Comparison of ENCODE assay signal across 8 mouse cellular contexts in the genomic region with DNA sequence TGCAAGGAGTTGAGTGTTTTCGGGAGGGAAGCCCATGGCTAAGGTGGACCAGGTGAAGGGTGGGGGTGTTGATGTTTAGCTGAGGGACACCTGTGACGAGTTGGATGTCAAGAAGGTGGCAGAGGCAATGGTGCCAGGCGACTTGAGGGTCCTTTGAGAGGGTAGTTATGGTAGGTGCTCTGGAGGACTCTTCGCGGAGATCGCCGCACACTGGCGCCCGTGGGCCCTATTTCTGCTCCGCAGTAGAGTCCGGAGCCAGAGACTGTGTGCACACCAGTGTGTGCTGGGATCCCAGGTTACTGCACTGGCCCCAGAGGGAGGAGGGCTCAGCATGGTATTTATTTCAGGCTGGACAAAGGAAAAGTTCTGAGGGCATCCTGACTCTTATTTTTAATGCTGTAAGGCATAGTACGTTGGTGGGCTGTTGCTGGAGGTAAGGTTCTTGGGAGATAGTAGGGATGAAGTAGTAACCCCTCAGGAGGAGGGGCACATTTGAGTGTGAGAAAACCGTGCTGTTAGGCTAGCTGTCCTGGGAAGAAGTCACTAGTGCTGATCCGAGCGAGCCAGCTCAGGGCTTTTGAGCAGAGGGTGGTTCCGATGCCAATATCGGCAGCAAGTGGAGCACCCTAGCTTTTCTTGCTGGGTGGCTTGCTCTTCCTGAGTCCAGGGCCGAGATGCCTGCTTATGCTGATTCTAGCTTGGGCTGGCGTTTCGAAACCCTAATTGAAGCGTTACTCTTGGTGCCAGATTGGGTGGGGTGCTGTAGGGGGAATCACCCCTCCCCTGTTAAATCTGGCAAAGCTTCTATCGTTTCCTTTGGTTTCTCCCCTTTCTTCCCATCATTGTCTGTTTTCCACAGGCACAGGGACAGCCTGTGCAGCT. TPM values are rescaled to one million over a fixed set of nuclear protein-coding genes. Genes with fewer than 3 reads are reported as not detected.
DNase-seq lines count a peak whose midpoint lies in the region; ATAC-seq and TF ChIP-seq lines count a peak whose summit lies in the region.

No protein-coding gene starts in this region.

- 16% methylated on average over 22 of the region's 22 CpGs for WGBS in forebrain, postnatal 0 days
- WGBS in kidney, embryonic 15.5 days: 14% methylated on average over 22 of the region's 22 CpGs
- 2% methylated on average over 21 of the region's 22 CpGs for WGBS in macrophage (ENCODE audit: missing documents)

- peak overlapping the region; percentile 83 for H3K4me2 ChIP-seq in forebrain, postnatal 0 days (ENCODE audit: low read depth)
- H3K4me2 ChIP-seq in kidney, embryonic 15.5 days: peak overlapping the region; percentile 69

- H3K9ac ChIP-seq in forebrain, postnatal 0 days: peak overlapping the region; percentile 79
- peak overlapping the region; percentile 92 for H3K9ac ChIP-seq in kidney, embryonic 15.5 days

- H3K9me3 ChIP-seq in forebrain, postnatal 0 days (ENCODE audit: low read length): no peaks in the 10 kb centered on the region
- no peaks in the 10 kb centered on the region for H3K9me3 ChIP-seq in kidney, embryonic 15.5 days (replicated peaks)

- peaks cover 11% of the 10 kb centered on the region for H3K36me3 ChIP-seq in forebrain, postnatal 0 days (ENCODE audit: insufficient read depth)
- peaks cover 36% of the 10 kb centered on the region for H3K36me3 ChIP-seq in kidney, embryonic 15.5 days
- no peaks in the 10 kb centered on the region for H3K36me3 ChIP-seq in macrophage (ENCODE audit: inconsistent target)

- ATAC-seq in forebrain, postnatal 0 days: no peak
- ATAC-seq in kidney, embryonic 15.5 days (replicated peaks; ENCODE audit: low FRiP score): peak; percentile 26

- peaks cover 57% of the 10 kb centered on the region for H3K79me2 ChIP-seq in macrophage (ENCODE audit: inconsistent target)

- peak overlapping the region; percentile 85 for H3K27ac ChIP-seq in forebrain, postnatal 0 days (ENCODE audit: low read depth, low read length)
- peak overlapping the region; percentile 71 for H3K27ac ChIP-seq in kidney, embryonic 15.5 days
- H3K27ac ChIP-seq in macrophage: peak overlapping the region; percentile 66

- no peak for TF ChIP-seq CTCF in forebrain, postnatal 0 days (IDR thresholded peaks at IDR 0.05; ENCODE audit: low read depth)

- peaks cover 9% of the 10 kb centered on the region; the same call in 1 of the 2 replicates for H3K4me1 ChIP-seq in forebrain, postnatal 0 days (ENCODE audit: insufficient read depth)
- H3K4me1 ChIP-seq in kidney, embryonic 15.5 days: peaks cover 30% of the 10 kb centered on the region

- DNase-seq in layer of hippocampus, adult 11-12 months (ENCODE audit: low spot score): peak; percentile 37
- no peak for DNase-seq in layer of hippocampus, adult 9-11 months
- DNase-seq in adipocyte (ENCODE audit: low spot score): peak; percentile 45
- DNase-seq in forebrain, postnatal 0 days: peak; percentile 42
- peak; percentile 27 for DNase-seq in urinary bladder, postnatal 14 days (ENCODE audit: low spot score)
- no peak for DNase-seq in thymus, postnatal 25 days

- H3K27me3 ChIP-seq in forebrain, postnatal 0 days (ENCODE audit: insufficient read depth, low read length): no peaks in the 10 kb centered on the region
- H3K27me3 ChIP-seq in kidney, embryonic 15.5 days: no peaks in the 10 kb centered on the region

- peak overlapping the region; percentile 89 for H3K4me3 ChIP-seq in forebrain, postnatal 0 days (ENCODE audit: low read depth, low read length)
- H3K4me3 ChIP-seq in kidney, embryonic 15.5 days (replicated peaks): peak overlapping the region; percentile 95
- peak overlapping the region; percentile 98 for H3K4me3 ChIP-seq in macrophage (ENCODE audit: inconsistent target)

RNA-seq across cellular contexts. Expression of gene Wbp1l, which starts 0.7 kb away (rescaled TPM):
- 32.6 and 37.0 TPM in 2 replicates for total RNA-seq in forebrain, postnatal 0 days (2014; rRNA removed)
- 16.4 and 25.4 TPM in 2 replicates for polyA plus RNA-seq in forebrain, postnatal 0 days (2015; fragmentation: Nextera tagmentation; extraction: Ambion mirVana)
- polyA plus RNA-seq in kidney, embryonic 15.5 days (2015; fragmentation: Nextera tagmentation; extraction: Ambion mirVana): 46.4 and 51.3 TPM in 2 replicates
- total RNA-seq in macrophage (2018; cell fraction: chromatin; rRNA removed): 100 to 1,000 TPM in 1 of 26 experiments, 10 to 100 TPM in 25; 34.4 to 104 (median 65.7) TPM
- 10 to 100 TPM; 49.8 to 85.2 (median 66.4) TPM for total RNA-seq in macrophage (2018; cell fraction: cytosol; rRNA removed)
- 100 to 1,000 TPM in 3 of 26 experiments, 10 to 100 TPM in 23; 46.8 to 116 (median 88.0) TPM for total RNA-seq in macrophage (2018; cell fraction: nucleus; rRNA removed)
- 52.4 to 61.0 TPM (median 59.3 TPM) in 3 replicates for polyA plus RNA-seq in macrophage (2018)

RNA-seq across cellular contexts. Expression of gene Sfxn2, which starts 26.5 kb away (rescaled TPM):
- 8.0 and 12.6 TPM in 2 replicates for total RNA-seq in forebrain, postnatal 0 days (2014; rRNA removed)
- polyA plus RNA-seq in forebrain, postnatal 0 days (2015; fragmentation: Nextera tagmentation; extraction: Ambion mirVana): 8.2 and 10.6 TPM in 2 replicates
- polyA plus RNA-seq in kidney, embryonic 15.5 days (2015; fragmentation: Nextera tagmentation; extraction: Ambion mirVana): 32.9 and 33.0 TPM in 2 replicates
- 10 to 100 TPM in 12 of 26 experiments, 1 to 10 TPM in 13, under 1 TPM in 1; 1.00 to 20.7 (median 9.2) TPM for total RNA-seq in macrophage (2018; cell fraction: chromatin; rRNA removed)
- total RNA-seq in macrophage (2018; cell fraction: cytosol; rRNA removed): 1 to 10 TPM; 4.2 to 8.7 (median 6.3) TPM
- 10 to 100 TPM in 10 of 26 experiments, 1 to 10 TPM in 16; 2.9 to 19.8 (median 7.7) TPM for total RNA-seq in macrophage (2018; cell fraction: nucleus; rRNA removed)
- 3.7 to 8.0 TPM (median 6.1 TPM) in 3 replicates for polyA plus RNA-seq in macrophage (2018)

RNA-seq across cellular contexts. Expression of gene Arl3, which starts 26.6 kb away (rescaled TPM):
- total RNA-seq in forebrain, postnatal 0 days (2014; rRNA removed): 98.1 and 138 TPM in 2 replicates
- 184 and 202 TPM in 2 replicates for polyA plus RNA-seq in forebrain, postnatal 0 days (2015; fragmentation: Nextera tagmentation; extraction: Ambion mirVana)
- 143 and 145 TPM in 2 replicates for polyA plus RNA-seq in kidney, embryonic 15.5 days (2015; fragmentation: Nextera tagmentation; extraction: Ambion mirVana)
- total RNA-seq in macrophage (2018; cell fraction: chromatin; rRNA removed): 10 to 100 TPM in 10 of 26 experiments, 1 to 10 TPM in 16; 1.4 to 28.2 (median 8.6) TPM
- total RNA-seq in macrophage (2018; cell fraction: cytosol; rRNA removed): 10 to 100 TPM; 24.0 to 41.5 (median 31.3) TPM
- 10 to 100 TPM in 11 of 26 experiments, 1 to 10 TPM in 15; 3.3 to 25.5 (median 8.6) TPM for total RNA-seq in macrophage (2018; cell fraction: nucleus; rRNA removed)
- polyA plus RNA-seq in macrophage (2018): 31.2 to 78.5 TPM (median 36.3 TPM) in 3 replicates

Comparison
In these comparisons a context has a peak if more than half of its experiments do, and no peak if none do; other contexts are left out.
1. DNase-seq: peak in layer of hippocampus, adult 11-12 months (single experiment), adipocyte (single experiment), forebrain, postnatal 0 days (single experiment) and urinary bladder, postnatal 14 days (single experiment); none in layer of hippocampus, adult 9-11 months (single experiment) and thymus, postnatal 25 days (single experiment).
2. Peak in every context shown above with its lines, with median percentiles within 50 percentile points of each other: H3K27ac ChIP-seq and H3K4me3 ChIP-seq.